Mouse (Mus musculus) frontal cortex, postnatal 10 days (tissue): ENCODE measurements at regions not wholly inside any gene's neighbourhood (a gene's known extent, or its start where the extent isn't known, plus 50 kb on each side); places are given as distances from the start of the nearest gene placed in this dataset.

Experiments used
- DNase-seq, 2 experiments: peaks; one replicate each; pipeline ENCODE4 v3.0.0; 2022; ENCODE audit warnings: low spot score in 2 of 2, mixed read lengths in 1 of 2

- peak in 1 of 2 experiments; percentile 9 for DNase-seq
Observed at GRCm38 (mm10) chr3:13242532-13242931, 1238.0 kb upstream of the Slc7a12 start.

- no peak for DNase-seq
Observed at GRCm38 (mm10) chr3:13247537-13247936, 1233.0 kb upstream of the Slc7a12 start.

- no peak for DNase-seq
Observed at GRCm38 (mm10) chr3:13248789-13249188, 1231.7 kb upstream of the Slc7a12 start.

GRCm38 (mm10) chr3:13250721-13251120 is 1229.8 kb upstream of the Slc7a12 start:
- DNase-seq = no peak

GRCm38 (mm10) chr3:13254061-13254460 is 1226.4 kb upstream of the Slc7a12 start:
- no peak for DNase-seq
